8 mouse cellular contexts compared by ENCODE assay signal in genomic region chr7:91542597-91543285, GRCm38 (mm10).
DNase-seq lines count a peak whose midpoint lies in the region; ATAC-seq lines count a peak whose summit lies in the region.

No protein-coding gene starts in this region.

- H3K4me2 ChIP-seq in forebrain, embryonic 12.5 days: peak overlapping the region; percentile 63
- H3K4me2 ChIP-seq in kidney, embryonic 16.5 days (replicated peaks; ENCODE audit: low read depth, low read length): peak overlapping the region; percentile 62
- peak overlapping the region; percentile 36 for H3K4me2 ChIP-seq in liver, embryonic 16.5 days (ENCODE audit: low read depth, low read length)

- no peaks in the 10 kb centered on the region for H3K36me3 ChIP-seq in forebrain, embryonic 12.5 days (replicated peaks)
- no peaks in the 10 kb centered on the region for H3K36me3 ChIP-seq in kidney, embryonic 16.5 days (ENCODE audit: insufficient read depth, low read length)
- no peaks in the 10 kb centered on the region for H3K36me3 ChIP-seq in liver, embryonic 16.5 days (ENCODE audit: control insufficient read depth, insufficient read depth)

- peak; percentile 47 to 71 for DNase-seq in layer of hippocampus, adult 18-20 months (ENCODE audit: low spot score in 2 of 2)
- no peak for DNase-seq in layer of hippocampus, adult 9-11 months
- peak; percentile 26 for DNase-seq in right cerebral cortex, postnatal 4 days

- peaks cover 5% of the 10 kb centered on the region; the same call in 1 of the 2 replicates for H3K27me3 ChIP-seq in forebrain, embryonic 12.5 days
- H3K27me3 ChIP-seq in kidney, embryonic 16.5 days (ENCODE audit: insufficient read depth, low read length): peaks cover 7% of the 10 kb centered on the region; the same call in 1 of the 2 replicates
- peaks cover 7% of the 10 kb centered on the region for H3K27me3 ChIP-seq in liver, embryonic 16.5 days (ENCODE audit: control insufficient read depth, insufficient read depth, low read depth, low read length)

- no peaks in the 10 kb centered on the region for H3K9me3 ChIP-seq in forebrain, embryonic 12.5 days
- H3K9me3 ChIP-seq in kidney, embryonic 16.5 days (ENCODE audit: low read length): no peaks in the 10 kb centered on the region
- H3K9me3 ChIP-seq in liver, embryonic 16.5 days (replicated peaks; ENCODE audit: control insufficient read depth, low read length): no peaks in the 10 kb centered on the region

- WGBS in forebrain, embryonic 12.5 days: 3% methylated on average over 29 of the region's 29 CpGs
- 1% methylated on average over 29 of the region's 29 CpGs for WGBS in kidney, embryonic 16.5 days
- 3% methylated on average over 29 of the region's 29 CpGs for WGBS in liver, embryonic 16.5 days (ENCODE audit: insufficient replicate concordance)

- no peak overlapping the region for H3K27ac ChIP-seq in brown adipose tissue, adult 24 weeks (replicated peaks; ENCODE audit: low read depth, low read length)
- H3K27ac ChIP-seq in forebrain, embryonic 12.5 days: no peak overlapping the region
- no peak overlapping the region for H3K27ac ChIP-seq in kidney, embryonic 16.5 days (ENCODE audit: low read length)
- no peak overlapping the region for H3K27ac ChIP-seq in liver, embryonic 16.5 days (ENCODE audit: low read length)

- peak overlapping the region; percentile 49; the same call in 1 of the 2 replicates for H3K9ac ChIP-seq in forebrain, embryonic 12.5 days
- 0 out of 2 replicates have a peak overlapping the region, but pooled peaks have one; percentile 1 for H3K9ac ChIP-seq in kidney, embryonic 16.5 days (replicated peaks; ENCODE audit: low read length)
- H3K9ac ChIP-seq in liver, embryonic 16.5 days (ENCODE audit: low read depth, low read length): no peak overlapping the region

- peak; percentile 76 for ATAC-seq in forebrain, embryonic 12.5 days (ENCODE audit: low FRiP score)
- peak; percentile 84 for ATAC-seq in kidney, embryonic 16.5 days (ENCODE audit: low FRiP score, low TSS enrichment)
- ATAC-seq in liver, embryonic 16.5 days (ENCODE audit: low read depth): no peak
- no peak for ATAC-seq in monocyte, adult 5-6 weeks (replicated peaks; ENCODE audit: insufficient number of reproducible peaks, low FRiP score, low TSS enrichment, poor library complexity, severe bottlenecking)

- peak overlapping the region; percentile 14 for H3K4me3 ChIP-seq in brown adipose tissue, adult 24 weeks (ENCODE audit: insufficient read depth, low read depth, low read length)
- H3K4me3 ChIP-seq in forebrain, embryonic 12.5 days (replicated peaks): peak overlapping the region; percentile 43
- peak overlapping the region; percentile 39 for H3K4me3 ChIP-seq in kidney, embryonic 16.5 days (ENCODE audit: low read length)
- H3K4me3 ChIP-seq in liver, embryonic 16.5 days (ENCODE audit: low read depth, low read length): peak overlapping the region; percentile 21; the same call in 1 of the 2 replicates

- no peaks in the 10 kb centered on the region; the same call in 1 of the 2 replicates for H3K4me1 ChIP-seq in brown adipose tissue, adult 24 weeks (ENCODE audit: control insufficient read depth, insufficient read depth, insufficient read length, low read length)
- peaks cover 10% of the 10 kb centered on the region; the same call in 1 of the 2 replicates for H3K4me1 ChIP-seq in forebrain, embryonic 12.5 days
- no peaks in the 10 kb centered on the region; the same call in 1 of the 2 replicates for H3K4me1 ChIP-seq in kidney, embryonic 16.5 days (ENCODE audit: insufficient read depth, low read length)
- H3K4me1 ChIP-seq in liver, embryonic 16.5 days (ENCODE audit: control insufficient read depth, low read depth, low read length): no peaks in the 10 kb centered on the region

Comparison
In these comparisons a context has a peak if more than half of its experiments do, and no peak if none do; other contexts are left out.
1. ATAC-seq: peak in forebrain, embryonic 12.5 days (single experiment) and kidney, embryonic 16.5 days (single experiment); none in liver, embryonic 16.5 days (single experiment) and monocyte, adult 5-6 weeks (single experiment).
2. Peak in every context shown above with its lines, with median percentiles within 50 percentile points of each other: H3K4me3 ChIP-seq and H3K4me2 ChIP-seq.